Mouse (Mus musculus) kidney, embryonic 15.5 days (tissue): Measurements from ENCODE around the gene Actb. TPM values are rescaled to one million over a fixed set of nuclear protein-coding genes. Genes with fewer than 3 reads are reported as not detected.

Source experiments
- ATAC-seq: fragments of 200-750 bp; cut with Nextera tagmentation; replicated peaks from 2 replicates; pipeline ENCODE4 v1.8.0; 2017; ENCODE audit warnings: moderate TSS enrichment; ENCODE audit not compliant: low FRiP score
- H3K27ac ChIP-seq: fragments of 300-500 bp; sonication (generic); 2 replicates; pipeline ENCODE4 v1.5.1; 2015; ENCODE audit warnings: mild to moderate bottlenecking, inconsistent platforms
- H3K27me3 ChIP-seq: fragments of 300-500 bp; sonication (generic); 2 replicates; pipeline ENCODE4 v1.6.1; 2015; ENCODE audit warnings: inconsistent platforms
- H3K36me3 ChIP-seq: fragments of 300-500 bp; sonication (generic); 2 replicates; pipeline ENCODE4 v1.6.1; 2015; ENCODE audit warnings: inconsistent platforms
- H3K4me1 ChIP-seq: fragments of 300-500 bp; sonication (generic); 2 replicates; pipeline ENCODE4 v1.6.1; 2015; ENCODE audit warnings: inconsistent platforms
- H3K4me2 ChIP-seq: fragments of 300-500 bp; sonication (generic); 2 replicates; pipeline ENCODE4 v1.6.1; 2015; ENCODE audit warnings: moderate library complexity, mild to moderate bottlenecking, inconsistent platforms
- H3K4me3 ChIP-seq: fragments of 300-500 bp; sonication (generic); replicated peaks from 2 replicates; pipeline ENCODE4 v1.5.1; 2015; ENCODE audit warnings: mild to moderate bottlenecking, inconsistent platforms
- H3K9ac ChIP-seq: fragments of 300-500 bp; sonication (generic); 2 replicates; pipeline ENCODE4 v1.6.1; 2015; ENCODE audit warnings: mild to moderate bottlenecking, inconsistent platforms
- H3K9me3 ChIP-seq: fragments of 300-500 bp; sonication (generic); replicated peaks from 2 replicates; pipeline ENCODE4 v1.6.1; 2016; ENCODE audit warnings: inconsistent platforms
- WGBS: fragments of 180-500 bp; shearing (Covaris S2); methylation state at CpG from one replicate; pipeline ENCODE4 v1.1.7; 2015; ENCODE audit warnings: mixed read lengths; 5-methylcytosine and 5-hydroxymethylcytosine counted together
- polyA plus RNA-seq: library from polyadenylated mRNA; unstranded; fragments of >200 nt; fragmentation: Nextera tagmentation; extraction: Ambion mirVana; gene quantifications from 2 replicates; pipeline ENCODE4 v1.2.1, GENCODE M21; 2015

The Actb gene
- polyA plus RNA-seq, 1 experiment from 2014 or later: 14,718 TPM

- Histone ChIP-seq H3K4me2 (no peak overlapping the region), H3K9ac (no peak overlapping the region), H3K4me3 (no peak overlapping the region), H3K4me1 (peaks cover 17% of the 10 kb centered on the region), H3K27me3 (no peaks in the 10 kb centered on the region), H3K27ac (peak overlapping the region; percentile 55), H3K36me3 (no peaks in the 10 kb centered on the region), H3K9me3 (no peaks in the 10 kb centered on the region)
- 41% methylated on average over 8 of the region's 8 CpGs for WGBS
- peak; percentile 95 for ATAC-seq
These were observed 13.9 kb upstream of the Actb start for GRCm38 (mm10) chr5:142920311-142921073.

GRCm38 (mm10) chr5:142917402-142917801, 10.8 kb upstream of the Actb start:
- Histone ChIP-seq H3K4me1 (peaks cover 12% of the 10 kb centered on the region), H3K27me3 (no peaks in the 10 kb centered on the region), H3K36me3 (no peaks in the 10 kb centered on the region), H3K9me3 (no peaks in the 10 kb centered on the region), H3K27ac (no peak overlapping the region), H3K4me3 (no peak overlapping the region), H3K9ac (no peak overlapping the region), H3K4me2 (no peak overlapping the region)
- 92% methylated on average over 8 of the region's 8 CpGs for WGBS
- no peak for ATAC-seq

DNA sequence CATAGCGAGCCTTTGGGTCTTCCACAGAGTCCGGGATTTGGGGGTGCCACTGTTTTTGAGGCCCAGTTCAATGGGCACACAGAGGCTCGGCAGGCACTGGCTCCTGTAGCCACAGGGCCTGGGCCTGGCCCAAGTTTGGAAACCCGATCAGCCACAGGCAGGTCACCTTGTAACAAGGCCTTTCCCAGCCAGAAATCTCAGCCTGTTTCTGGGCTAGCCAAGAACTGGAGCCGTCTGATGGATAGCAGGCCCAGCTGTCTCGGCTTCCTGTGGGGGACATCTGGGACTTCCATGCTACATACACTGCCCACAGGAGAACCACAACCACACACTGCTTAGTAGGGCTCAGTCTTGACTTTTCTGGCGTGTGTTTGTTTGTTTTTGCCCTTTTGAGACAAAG, 10.0 kb upstream of the Actb start:
- Histone ChIP-seq H3K27ac (no peak overlapping the region), H3K9me3 (no peaks in the 10 kb centered on the region), H3K36me3 (no peaks in the 10 kb centered on the region), H3K4me3 (no peak overlapping the region), H3K27me3 (no peaks in the 10 kb centered on the region), H3K9ac (no peak overlapping the region), H3K4me2 (no peak overlapping the region), H3K4me1 (peaks cover 11% of the 10 kb centered on the region)
- 66% methylated on average over 7 of the region's 7 CpGs for WGBS
- ATAC-seq: no peak

DNA sequence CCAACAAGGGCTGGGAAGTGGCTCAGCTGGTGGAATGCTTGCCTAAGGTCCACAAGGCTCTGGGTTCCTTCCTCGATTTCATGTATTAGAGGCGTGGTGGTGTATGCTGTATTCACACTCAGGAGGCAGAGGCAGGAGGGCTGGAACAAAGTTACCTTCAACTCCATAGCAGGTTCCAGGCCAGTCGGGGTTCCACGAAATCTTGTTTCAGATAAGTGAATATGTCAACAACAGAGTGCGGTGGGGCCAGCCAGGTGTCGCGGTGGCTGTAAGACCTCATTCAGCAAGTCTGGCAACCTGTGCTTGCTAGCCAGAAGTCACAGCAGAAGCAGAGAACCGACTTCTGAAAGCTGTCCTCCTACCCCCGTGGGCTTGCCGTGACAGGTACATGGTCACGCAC, 8.7 kb upstream of the Actb start:
- Histone ChIP-seq H3K4me1 (peaks cover 1% of the 10 kb centered on the region), H3K4me2 (no peak overlapping the region), H3K4me3 (no peak overlapping the region), H3K36me3 (no peaks in the 10 kb centered on the region), H3K9me3 (no peaks in the 10 kb centered on the region), H3K27ac (no peak overlapping the region), H3K27me3 (no peaks in the 10 kb centered on the region), H3K9ac (no peak overlapping the region)
- no peak for ATAC-seq
- 85% methylated on average over 11 of the region's 11 CpGs for WGBS

- WGBS: 65% methylated on average over 4 of the region's 4 CpGs
- no peaks in the 10 kb centered on the region for H3K36me3 ChIP-seq
- peaks cover 26% of the 10 kb centered on the region for H3K4me1 ChIP-seq
- no peak overlapping the region for H3K9ac ChIP-seq
- no peak for ATAC-seq
- no peak overlapping the region for H3K27ac ChIP-seq
- H3K9me3 ChIP-seq: no peaks in the 10 kb centered on the region
- no peak overlapping the region for H3K4me3 ChIP-seq
- no peaks in the 10 kb centered on the region for H3K27me3 ChIP-seq
- H3K4me2 ChIP-seq: no peak overlapping the region
These were observed 6.2 kb upstream of the Actb start for GRCm38 (mm10) chr5:142912739-142913138.

DNA sequence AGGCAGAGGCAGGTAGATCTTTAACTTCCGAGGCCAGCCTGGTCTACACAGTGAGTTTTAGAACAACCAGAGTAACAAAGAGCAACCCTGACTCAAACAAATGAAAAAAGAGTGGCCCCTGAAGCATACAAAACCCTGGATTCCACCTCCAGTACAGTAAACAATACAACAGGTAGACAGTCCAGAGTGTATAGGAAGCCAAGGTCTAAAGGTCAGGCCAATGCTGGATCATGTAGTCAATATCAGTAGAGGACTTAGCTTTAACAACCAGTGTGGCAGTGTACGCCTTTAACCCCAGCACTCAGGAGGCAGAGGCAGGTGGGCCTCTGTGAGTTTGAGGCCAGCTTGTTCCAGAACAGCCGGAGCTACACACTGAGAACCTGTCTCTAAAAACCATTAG, 5.8 kb upstream of the Actb start:
- 94% methylated on average over 3 of the region's 3 CpGs for WGBS
- Histone ChIP-seq H3K9ac (no peak overlapping the region), H3K4me3 (no peak overlapping the region), H3K4me2 (no peak overlapping the region), H3K9me3 (no peaks in the 10 kb centered on the region), H3K27ac (no peak overlapping the region), H3K36me3 (no peaks in the 10 kb centered on the region), H3K4me1 (peaks cover 30% of the 10 kb centered on the region), H3K27me3 (no peaks in the 10 kb centered on the region)
- ATAC-seq: no peak

- H3K36me3 ChIP-seq: no peaks in the 10 kb centered on the region
- H3K4me2 ChIP-seq: no peak overlapping the region
- H3K9me3 ChIP-seq: no peaks in the 10 kb centered on the region
- H3K9ac ChIP-seq: no peak overlapping the region
- no peak overlapping the region for H3K27ac ChIP-seq
- peaks cover 36% of the 10 kb centered on the region for H3K4me1 ChIP-seq
- ATAC-seq: no peak
- WGBS: 82% methylated on average over 2 of the region's 2 CpGs
- no peaks in the 10 kb centered on the region for H3K27me3 ChIP-seq
- H3K4me3 ChIP-seq: no peak overlapping the region
These were observed 5.1 kb upstream of the Actb start for GRCm38 (mm10) chr5:142911629-142912028.

- no peak overlapping the region for H3K4me3 ChIP-seq
- peaks cover 40% of the 10 kb centered on the region for H3K4me1 ChIP-seq
- H3K27ac ChIP-seq: peak overlapping the region; percentile 100
- H3K4me2 ChIP-seq: peak overlapping the region; percentile 23
- 24% methylated on average over 8 of the region's 8 CpGs for WGBS
- peaks cover 8% of the 10 kb centered on the region for H3K36me3 ChIP-seq
- no peak for ATAC-seq
- no peak overlapping the region; the same call in 1 of the 2 replicates for H3K9ac ChIP-seq
- H3K27me3 ChIP-seq: no peaks in the 10 kb centered on the region
- no peaks in the 10 kb centered on the region for H3K9me3 ChIP-seq
These were observed 3.2 kb upstream of the Actb start for GRCm38 (mm10) chr5:142909576-142910278.

DNA sequence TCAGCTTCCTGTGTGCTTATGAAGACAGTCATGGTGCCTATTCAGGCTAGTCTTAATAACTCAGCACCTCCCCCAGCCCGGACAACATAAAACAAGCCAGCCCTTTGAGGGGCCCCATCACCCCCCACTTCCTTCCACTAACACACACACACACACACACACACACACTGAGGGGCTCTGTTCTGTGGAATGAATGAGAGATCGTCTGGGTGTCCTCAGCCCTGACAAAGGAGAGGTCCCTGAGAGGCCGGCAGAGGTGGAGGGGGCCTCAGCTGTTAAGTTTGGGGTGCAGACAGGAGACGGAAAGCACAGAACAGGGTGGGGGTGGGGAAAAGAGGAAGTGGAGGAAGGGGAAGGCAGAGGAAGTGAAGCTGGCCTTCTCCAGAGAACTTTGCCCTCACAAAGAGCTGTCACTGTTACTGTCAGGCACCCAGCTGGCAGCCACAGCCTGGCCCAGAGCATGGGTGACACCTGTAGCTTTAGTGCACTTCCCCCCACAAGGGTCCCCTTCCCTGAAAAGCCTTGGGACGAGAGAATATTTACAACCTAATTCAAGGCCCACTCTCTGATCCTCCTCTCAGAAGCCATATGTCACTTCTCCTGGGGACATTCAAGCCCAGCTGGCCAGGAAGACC, 2.5 kb upstream of the Actb start:
- ATAC-seq: no peak
- H3K9ac ChIP-seq: no peak overlapping the region
- H3K27me3 ChIP-seq: no peaks in the 10 kb centered on the region
- peaks cover 47% of the 10 kb centered on the region for H3K4me1 ChIP-seq
- H3K4me3 ChIP-seq: no peak overlapping the region; the same call in 1 of the 2 replicates
- H3K36me3 ChIP-seq: peaks cover 14% of the 10 kb centered on the region
- H3K27ac ChIP-seq: peak overlapping the region; percentile 100
- WGBS: 18% methylated on average over 5 of the region's 5 CpGs
- no peaks in the 10 kb centered on the region for H3K9me3 ChIP-seq
- H3K4me2 ChIP-seq: peak overlapping the region; percentile 20

- H3K36me3 ChIP-seq: peaks cover 24% of the 10 kb centered on the region
- peak overlapping the region; percentile 63 for H3K4me2 ChIP-seq
- H3K27me3 ChIP-seq: no peaks in the 10 kb centered on the region
- no peak for ATAC-seq
- H3K4me3 ChIP-seq: peak overlapping the region; percentile 86
- peaks cover 54% of the 10 kb centered on the region for H3K4me1 ChIP-seq
- WGBS: 61% methylated on average over 5 of the region's 5 CpGs
- no peaks in the 10 kb centered on the region for H3K9me3 ChIP-seq
- peak overlapping the region; percentile 100 for H3K27ac ChIP-seq
- H3K9ac ChIP-seq: 0 out of 2 replicates have a peak overlapping the region, but pooled peaks have one; percentile 61
These were observed 1.4 kb upstream of the Actb start for GRCm38 (mm10) chr5:142907803-142908559.

DNA sequence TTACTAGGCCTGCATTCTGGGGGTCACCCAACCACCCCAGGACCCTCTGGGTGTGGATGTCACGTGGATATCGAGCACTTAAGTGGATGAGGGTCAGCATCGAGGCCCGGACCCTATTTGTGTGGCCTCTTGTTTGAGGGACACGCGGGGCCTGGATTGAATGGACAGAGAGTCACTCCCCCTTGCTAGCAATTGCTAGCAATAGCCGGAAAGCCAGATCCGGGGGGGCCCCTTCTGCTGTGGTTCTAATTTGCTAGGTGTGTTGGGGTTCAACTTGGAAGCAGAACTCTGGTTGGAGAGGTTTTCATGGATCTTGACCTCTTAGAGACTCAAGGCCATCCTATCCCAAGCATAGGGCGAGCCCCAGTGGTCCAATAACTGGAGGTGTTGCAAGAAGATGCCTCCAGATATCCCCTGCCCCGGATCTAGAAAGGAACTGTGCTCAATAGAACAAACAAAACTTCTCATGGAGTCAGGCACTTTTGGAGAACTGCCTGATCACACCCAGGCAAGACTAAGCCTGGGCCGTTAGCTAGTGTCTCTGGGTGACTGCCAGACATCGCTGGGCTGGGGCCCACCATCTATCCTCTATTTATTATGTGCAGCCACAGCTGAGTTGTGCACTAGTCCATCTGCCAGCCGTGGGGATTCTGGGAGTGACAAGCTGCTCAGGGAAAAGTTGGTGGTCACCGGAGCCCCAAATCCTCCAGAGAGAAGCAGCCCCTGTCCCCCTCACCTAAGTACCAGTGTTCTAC, 671 bp upstream of the Actb start:
- Histone ChIP-seq H3K27ac (peak overlapping the region; percentile 100), H3K4me2 (peak overlapping the region; percentile 63), H3K9me3 (no peaks in the 10 kb centered on the region), H3K9ac (peak overlapping the region; percentile 61), H3K27me3 (no peaks in the 10 kb centered on the region), H3K36me3 (peaks cover 31% of the 10 kb centered on the region), H3K4me3 (peak overlapping the region; percentile 86), H3K4me1 (peaks cover 62% of the 10 kb centered on the region)
- ATAC-seq: no peak
- WGBS: 21% methylated on average over 14 of the region's 14 CpGs
